Mouse (Mus musculus) ES-E14 (cell line): ENCODE results near the gene Raver1. TPM values are rescaled to one million over a fixed set of nuclear protein-coding genes. Genes with fewer than 3 reads are reported as not detected.

Experiments used
- DNase-seq: peaks from one replicate; pipeline ENCODE4 v3.0.0-alpha.2; 2013; ENCODE audit warnings: low read depth, low spot score
- H3K27ac ChIP-seq: 2 replicates; pipeline ENCODE4 v1.5.1; 2012; ENCODE audit warnings: low read depth, mild to moderate bottlenecking, low read length, moderate library complexity, mixed read lengths; ENCODE audit not compliant: poor library complexity, insufficient read depth, severe bottlenecking
- H3K36me3 ChIP-seq: 2 replicates; pipeline ENCODE4 v1.6.1; 2012; ENCODE audit warnings: mild to moderate bottlenecking, low read length, moderate library complexity, mixed read lengths; ENCODE audit not compliant: control insufficient read depth, poor library complexity, insufficient read depth, severe bottlenecking
- H3K4me1 ChIP-seq, 2 experiments: fragments of 150-350 bp in 1 of 2; sonication (generic) in 1 of 2; 2 replicates each; pipeline ENCODE4 v1.6.1; 2012; ENCODE audit warnings: low read length in 2 of 2, mild to moderate bottlenecking in 1 of 2, mixed read lengths in 1 of 2; ENCODE audit not compliant: control insufficient read depth in 2 of 2, insufficient read depth in 2 of 2, poor library complexity in 1 of 2
- H3K4me3 ChIP-seq, 2 experiments: fragments of 150-350 bp in 1 of 2; sonication (generic) in 1 of 2; 2 replicates each; pipeline ENCODE4 v1.5.1; 2012; ENCODE audit warnings: low read length in 2 of 2, low read depth in 1 of 2, mild to moderate bottlenecking in 1 of 2, mixed read lengths in 1 of 2; ENCODE audit not compliant: insufficient read depth in 1 of 2, poor library complexity in 1 of 2, severe bottlenecking in 1 of 2
- H3K9ac ChIP-seq: 2 replicates; pipeline ENCODE4 v1.6.1; 2012; ENCODE audit warnings: low read depth, mild to moderate bottlenecking, low read length, mixed read lengths; ENCODE audit not compliant: poor library complexity, insufficient read depth, severe bottlenecking
- H3K9me3 ChIP-seq: fragments of 150-350 bp; sonication (generic); 2 replicates; pipeline ENCODE4 v1.6.1; 2012; ENCODE audit warnings: low read depth, mild to moderate bottlenecking, low read length; ENCODE audit not compliant: control insufficient read depth, insufficient read depth
- CHD2 ChIP-seq: IDR thresholded peaks from 2 replicates; pipeline ENCODE4 v1.6.1; 2014; ENCODE audit warnings: mild to moderate bottlenecking, low read depth, low read length, inconsistent platforms
- HCFC1 ChIP-seq: IDR thresholded peaks from 2 replicates; pipeline ENCODE4 v1.6.1; 2012; ENCODE audit warnings: low read length, inconsistent platforms, borderline replicate concordance; ENCODE audit not compliant: insufficient read depth
- MAFK ChIP-seq: IDR thresholded peaks from 2 replicates; pipeline ENCODE4 v1.6.1; 2014; ENCODE audit warnings: mild to moderate bottlenecking, low read depth, low read length, inconsistent platforms; ENCODE audit not compliant: insufficient read depth
- ZC3H11A ChIP-seq: IDR thresholded peaks from 2 replicates; pipeline ENCODE4 v1.6.1; 2012; ENCODE audit warnings: low read depth, mild to moderate bottlenecking, inconsistent platforms, low read length, borderline replicate concordance
- ZNF384 ChIP-seq: IDR thresholded peaks from 2 replicates; pipeline ENCODE4 v1.6.1; 2012; ENCODE audit warnings: low read depth, low read length, inconsistent platforms
- in situ Hi-C, 2 experiments: fragments of 600-800 bp; cut with MboI; formaldehyde crosslinking; loops; one replicate each; pipeline ENCODE4 v1.15.1; 2025; ENCODE audit warnings: low sequenced_read_pairs in 2 of 2, inconsistent platforms in 1 of 2; ENCODE audit not compliant: unreplicated experiment in 2 of 2
- total RNA-seq: library from RNA; depleted of rRNA; stranded (reverse); fragments of 300-350 nt; gene quantifications from 2 replicates; pipeline ENCODE4 v1.2.3, GENCODE M21; 2012

Gene Raver1
- total RNA-seq, 1 experiment, result 26.3 TPM

- TF ChIP-seq HCFC1 (no peak), CHD2 (no peak), ZC3H11A (no peak), ZNF384 (0 out of 2 replicates have a peak, but pooled peaks have one; percentile 13), MAFK (no peak)
- H3K9me3 ChIP-seq, result no peaks in the 10 kb centered on the region
- peak overlapping the region; percentile 87 to 93 for H3K4me3 ChIP-seq
- H3K27ac ChIP-seq, result peak overlapping the region; percentile 96
- peak overlapping the region; percentile 98 for H3K9ac ChIP-seq
- peaks cover 41% of the 10 kb centered on the region for H3K36me3 ChIP-seq
- peaks cover 2 to 6% of the 10 kb centered on the region in 2 experiments; a peak in 3 of 4 replicates for H3K4me1 ChIP-seq
- in situ Hi-C loops, result no loop called here
- DNase-seq, result no peak
Measured at GRCm38 (mm10) chr9:21090972-21091706, 669 bp downstream of the Raver1 start.

- TF ChIP-seq ZNF384 (no peak), MAFK (no peak), CHD2 (no peak), HCFC1 (no peak), ZC3H11A (no peak)
- Histone ChIP-seq H3K27ac (no peak overlapping the region), H3K36me3 (peaks cover 46% of the 10 kb centered on the region), H3K4me1 (peaks cover 2 to 4% of the 10 kb centered on the region in 2 experiments; a peak in 3 of 4 replicates), H3K4me3 (peak overlapping the region; percentile 87 to 93), H3K9me3 (no peaks in the 10 kb centered on the region), H3K9ac (peak overlapping the region; percentile 98; the same call in 1 of the 2 replicates)
- DNase-seq, result no peak
- in situ Hi-C loops, result no loop called here
Measured at GRCm38 (mm10) chr9:21090537-21090936, 1.3 kb downstream of the Raver1 start.

- Histone ChIP-seq H3K27ac (no peak overlapping the region), H3K9me3 (no peaks in the 10 kb centered on the region), H3K4me1 (no peaks in the 10 kb centered on the region), H3K4me3 (no peak overlapping the region), H3K9ac (no peak overlapping the region), H3K36me3 (peaks cover 71% of the 10 kb centered on the region)
- in situ Hi-C loops, result no loop called here
- TF ChIP-seq MAFK (no peak), CHD2 (no peak), ZC3H11A (no peak), HCFC1 (no peak), ZNF384 (no peak)
- DNase-seq, result no peak
Measured at GRCm38 (mm10) chr9:21083324-21083723, 8.5 kb downstream of the Raver1 start.

- TF ChIP-seq ZC3H11A, result no peak
- TF ChIP-seq ZNF384, result no peak
- TF ChIP-seq MAFK, result no peak
- TF ChIP-seq CHD2, result no peak
- no peak for TF ChIP-seq HCFC1
- no peak for DNase-seq
- no peak overlapping the region for H3K27ac ChIP-seq
- H3K4me1 ChIP-seq, result no peaks in the 10 kb centered on the region
- H3K9me3 ChIP-seq, result no peaks in the 10 kb centered on the region
- H3K9ac ChIP-seq, result no peak overlapping the region
- H3K36me3 ChIP-seq, result peaks cover 69% of the 10 kb centered on the region
- in situ Hi-C loops, result no loop called here
- H3K4me3 ChIP-seq, result no peak overlapping the region
Measured at GRCm38 (mm10) chr9:21081127-21081526, 10.7 kb downstream of the Raver1 start.
